Mouse (Mus musculus): ENCODE data around the gene Akap13.

GRCm38 (mm10) chr7:75682901-75683300, 227.6 kb downstream of the Akap13 start:
- TF ChIP-seq CTCF (IDR thresholded peaks at IDR 0.05; ENCODE audit: low read depth) (no peak), EP300 (IDR thresholded peaks at IDR 0.05; ENCODE audit: low read depth) (no peak)

Data from heart, postnatal 0 days (tissue).